Mouse (Mus musculus) C2C12 (cell line): ENCODE measurements around the gene Lemd1. TPM values are rescaled to one million over a fixed set of nuclear protein-coding genes. Genes with fewer than 3 reads are reported as not detected.
"Not testable (repeated sequence)": the region's sequence is repeated elsewhere in the genome, so short reads cannot be mapped to it uniquely, and the experiment has no call there.

Experiments
- H3K27me3 ChIP-seq: one replicate; pipeline ENCODE4 v1.6.1; 2011; ENCODE audit not compliant: control insufficient read depth, insufficient read depth, insufficient read length
- H3K36me3 ChIP-seq: one replicate; pipeline ENCODE4 v1.6.1; 2011; ENCODE audit not compliant: control insufficient read depth, insufficient read depth
- H3K4me3 ChIP-seq: one replicate; pipeline ENCODE4 v1.5.1; 2011; ENCODE audit warnings: mild to moderate bottlenecking, control low read depth; ENCODE audit not compliant: poor library complexity, insufficient read depth, severe bottlenecking
- H3K79me2 ChIP-seq: one replicate; pipeline ENCODE4 v1.6.1; 2011; ENCODE audit not compliant: control insufficient read depth, insufficient read depth
- H3K79me3 ChIP-seq: one replicate; pipeline ENCODE4 v1.6.1; 2011; ENCODE audit warnings: low read depth, control low read depth
- H3ac ChIP-seq: one replicate; pipeline ENCODE3; 2011; ENCODE audit warnings: low read depth; ENCODE audit not compliant: control insufficient read depth, insufficient read length
- CEBPB ChIP-seq: IDR thresholded peaks from one replicate; pipeline ENCODE4 v1.6.1; 2011; ENCODE audit warnings: low read depth, mild to moderate bottlenecking, control low read depth, moderate library complexity
- CTCF ChIP-seq: IDR thresholded peaks from one replicate; pipeline ENCODE4 v1.5.1; 2011; ENCODE audit not compliant: control insufficient read depth, insufficient read depth, insufficient read length
- FOSL1 ChIP-seq: IDR thresholded peaks from one replicate; pipeline ENCODE4 v1.8.0; 2011; ENCODE audit warnings: mild to moderate bottlenecking, low read length; ENCODE audit not compliant: poor library complexity, insufficient read depth, severe bottlenecking
- MAX ChIP-seq: IDR thresholded peaks from one replicate; pipeline ENCODE4 v1.6.1; 2011; ENCODE audit warnings: mild to moderate bottlenecking, control low read depth
- MYOD1 ChIP-seq: IDR thresholded peaks from one replicate; pipeline ENCODE4 v1.6.1; 2011; ENCODE audit warnings: low read depth; ENCODE audit not compliant: control insufficient read depth, insufficient read length
- MYOG ChIP-seq: IDR thresholded peaks from one replicate; pipeline ENCODE4 v1.6.1; 2011; ENCODE audit not compliant: control insufficient read depth, insufficient read length; ENCODE audit errors: extremely low read depth
- USF1 ChIP-seq: IDR thresholded peaks from one replicate; pipeline ENCODE4 v1.6.1; 2011; ENCODE audit warnings: low read depth, mild to moderate bottlenecking, control low read depth, moderate library complexity
- polyA plus RNA-seq: library from polyadenylated mRNA; unstranded; fragments of >200 nt; fragmentation: generic; extraction: Trizol; gene quantifications from one replicate; pipeline ENCODE4 v1.2.1, GENCODE M21; 2012; ENCODE audit warnings: missing spikeins

Lemd1 gene
- polyA plus RNA-seq, 1 experiment: 0.14 TPM

DNA sequence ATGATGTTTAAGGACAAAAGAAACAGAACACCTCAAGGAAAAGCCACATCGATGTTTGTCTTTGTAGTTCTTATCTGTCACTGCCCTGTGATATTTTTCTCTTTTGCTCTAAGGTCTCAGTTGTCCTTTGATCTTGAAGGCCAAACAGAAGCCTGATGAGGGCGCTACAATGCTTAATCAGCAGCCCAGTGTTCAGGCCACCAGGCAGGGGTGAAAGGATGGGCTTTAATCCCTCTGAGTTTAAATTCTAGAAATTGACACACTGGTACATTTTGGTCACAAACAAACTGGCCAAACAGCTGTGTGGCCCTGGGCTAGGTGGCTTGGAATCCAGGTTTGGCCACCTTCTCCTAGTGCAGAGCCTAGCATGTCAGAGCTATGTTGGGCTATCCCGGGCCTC is 85.5 kb downstream of the Lemd1 start:
- no peaks in the 10 kb centered on the region for H3K27me3 ChIP-seq
- H3K36me3 ChIP-seq: peaks cover 20% of the 10 kb centered on the region
- no peak overlapping the region for H3K4me3 ChIP-seq
- H3K79me3 ChIP-seq: no peaks in the 10 kb centered on the region
- no peak overlapping the region for H3ac ChIP-seq
- no peak for TF ChIP-seq MYOD1
- no peak for TF ChIP-seq USF1
- no peak for TF ChIP-seq MAX
- no peak for TF ChIP-seq CTCF
- TF ChIP-seq FOSL1: no peak
- no peak for TF ChIP-seq CEBPB
- TF ChIP-seq MYOG: no peak
- H3K79me2 ChIP-seq: no peaks in the 10 kb centered on the region

DNA sequence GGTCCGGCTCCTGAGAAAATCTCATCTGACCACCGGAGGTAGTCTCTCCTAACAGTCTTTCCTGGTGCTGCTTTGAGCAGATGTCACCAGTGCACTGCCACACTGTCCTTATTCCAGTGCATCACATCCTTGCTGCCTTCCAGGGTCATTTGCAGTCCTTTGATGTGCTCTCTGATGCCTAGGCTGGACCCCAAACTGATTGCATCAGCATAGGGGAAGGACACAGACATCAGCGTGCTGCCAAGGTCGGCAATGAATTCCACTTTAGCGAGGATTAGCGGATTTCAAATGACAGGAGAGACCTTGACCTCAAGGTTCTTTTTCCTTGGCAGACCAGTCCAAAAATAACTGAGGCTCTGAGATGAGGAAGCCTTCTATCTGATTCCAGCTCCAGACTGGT is 85.9 kb downstream of the Lemd1 start:
- Histone ChIP-seq H3K36me3 (peaks cover 24% of the 10 kb centered on the region), H3K79me2 (no peaks in the 10 kb centered on the region), H3K4me3 (no peak overlapping the region), H3K27me3 (no peaks in the 10 kb centered on the region), H3ac (no peak overlapping the region), H3K79me3 (no peaks in the 10 kb centered on the region)
- TF ChIP-seq CTCF (no peak), CEBPB (no peak), MAX (no peak), FOSL1 (no peak)

DNA sequence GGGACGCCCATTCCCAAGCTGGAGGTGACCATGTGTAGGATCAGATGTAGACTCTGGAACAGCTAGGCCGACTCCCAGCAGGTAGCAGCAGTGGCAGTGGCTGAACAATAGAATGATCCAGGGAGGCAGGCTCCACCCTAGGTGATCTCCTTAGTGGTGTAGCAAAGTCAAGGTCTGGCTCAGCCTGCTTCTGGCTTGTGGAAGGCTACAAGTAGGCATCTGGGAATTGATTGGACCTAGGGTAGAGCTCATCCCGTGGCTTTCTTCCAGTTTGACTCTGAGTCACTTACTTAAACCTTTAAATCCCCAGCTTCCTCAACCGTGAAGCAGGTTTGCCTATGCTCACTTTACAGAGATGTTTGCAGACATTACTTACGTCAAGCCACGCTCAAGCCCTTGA is 89.4 kb downstream of the Lemd1 start:
- H3K79me2 ChIP-seq, H3K79me3 ChIP-seq, H3K4me3 ChIP-seq, H3ac ChIP-seq, H3K27me3 ChIP-seq: not testable (repeated sequence)
- H3K36me3 ChIP-seq: peaks cover 35% of the 10 kb centered on the region

DNA sequence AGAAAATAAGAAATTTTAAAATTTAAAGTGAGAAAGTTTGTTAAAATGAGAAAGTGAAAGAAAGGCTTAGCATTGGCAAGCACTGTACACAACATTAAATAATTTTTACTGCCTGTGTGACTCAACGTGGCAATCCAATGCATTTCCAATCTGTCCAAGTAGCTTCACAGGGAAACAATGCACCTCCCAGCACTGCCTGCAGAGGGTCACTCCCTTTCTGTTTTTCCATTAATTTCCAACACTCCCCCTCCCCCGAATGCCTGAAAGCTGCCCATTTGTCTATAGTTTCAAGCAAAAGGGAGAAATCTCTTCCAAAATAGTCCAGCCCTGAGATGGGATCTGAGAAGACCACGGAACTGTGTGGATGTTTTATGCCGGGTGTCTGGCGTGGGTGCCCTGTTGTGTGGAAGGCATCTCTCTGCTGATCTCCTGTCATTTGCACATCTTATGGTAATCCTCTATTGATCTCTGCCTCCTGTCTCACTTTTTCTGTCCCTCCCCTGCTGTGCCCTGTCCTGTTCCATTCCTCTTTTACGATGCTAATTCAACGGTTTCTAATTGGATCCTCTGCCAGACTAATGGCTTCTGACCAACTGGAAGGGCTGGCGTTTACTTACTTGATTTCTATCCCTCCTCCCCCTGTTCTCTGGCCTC is 90.4 kb downstream of the Lemd1 start:
- Histone ChIP-seq H3ac (no peak overlapping the region), H3K79me3 (no peaks in the 10 kb centered on the region), H3K79me2 (peaks cover 5% of the 10 kb centered on the region), H3K36me3 (peaks cover 35% of the 10 kb centered on the region), H3K4me3 (no peak overlapping the region), H3K27me3 (no peaks in the 10 kb centered on the region)
- TF ChIP-seq CTCF (no peak), MYOG (no peak), MAX (no peak), FOSL1 (no peak), CEBPB (no peak), USF1 (no peak), MYOD1 (no peak)

DNA sequence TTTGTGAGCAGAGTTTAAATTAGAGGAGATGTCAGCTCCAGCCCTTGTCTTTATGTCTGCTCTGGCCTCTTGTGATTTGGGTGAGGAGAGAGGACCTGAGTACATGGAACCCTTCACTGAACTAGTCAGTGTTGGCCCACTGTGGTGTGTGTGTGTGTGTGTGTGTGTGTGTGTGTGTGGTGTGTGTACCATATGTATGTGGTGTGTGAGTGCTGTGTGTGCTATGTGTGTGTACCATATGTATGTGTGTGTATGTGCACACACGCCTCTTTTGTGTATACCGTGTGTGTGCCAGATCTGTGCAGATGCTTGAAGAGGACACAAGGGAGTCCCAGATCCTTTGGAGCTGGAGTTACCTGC is 90.9 kb downstream of the Lemd1 start:
- no peak overlapping the region for H3K4me3 ChIP-seq
- H3ac ChIP-seq: no peak overlapping the region
- no peak for TF ChIP-seq CEBPB
- TF ChIP-seq MYOG: no peak
- TF ChIP-seq MAX: no peak
- no peak for TF ChIP-seq CTCF
- no peak for TF ChIP-seq FOSL1
- H3K79me3 ChIP-seq: no peaks in the 10 kb centered on the region
- peaks cover 35% of the 10 kb centered on the region for H3K36me3 ChIP-seq
- no peaks in the 10 kb centered on the region for H3K27me3 ChIP-seq
- H3K79me2 ChIP-seq: peaks cover 10% of the 10 kb centered on the region

DNA sequence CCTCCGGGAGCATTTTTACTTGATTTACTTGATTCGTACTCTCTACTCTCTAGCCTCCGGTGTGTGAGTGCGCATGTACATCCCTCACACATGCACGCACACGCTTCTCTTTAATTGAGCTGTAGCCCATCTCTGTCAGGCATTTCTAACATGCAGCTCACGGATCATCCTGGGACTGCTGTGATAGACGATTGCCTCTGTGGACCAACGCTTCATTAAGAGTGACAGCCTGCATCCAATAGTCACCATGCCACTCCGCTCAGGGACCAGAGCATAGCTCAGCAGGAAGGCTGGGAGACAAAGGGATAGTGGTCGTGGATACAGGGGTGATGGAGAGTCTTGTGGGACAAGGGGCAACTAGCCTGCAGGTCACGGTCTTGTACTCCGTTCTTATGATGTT is 91.8 kb downstream of the Lemd1 start:
- Histone ChIP-seq H3K4me3 (no peak overlapping the region), H3K27me3 (no peaks in the 10 kb centered on the region), H3K79me2 (peaks cover 18% of the 10 kb centered on the region), H3ac (no peak overlapping the region), H3K79me3 (no peaks in the 10 kb centered on the region), H3K36me3 (peaks cover 35% of the 10 kb centered on the region)
- TF ChIP-seq MAX (no peak), CTCF (no peak), FOSL1 (no peak), USF1 (no peak), CEBPB (no peak), MYOG (no peak)
